Mouse (Mus musculus): ENCODE data around the gene Themis.

- TF ChIP-seq MAFK (IDR thresholded peaks at IDR 0.05; ENCODE audit: borderline replicate concordance, low read depth, low read length): no peak
- no peak for TF ChIP-seq CTCF (IDR thresholded peaks at IDR 0.05 in 2 of 3, conservative IDR thresholded peaks at IDR 0.05 in 1 of 3; ENCODE audit: control insufficient read depth in 1 of 3, insufficient read depth in 1 of 3, low read depth in 2 of 3, low read length in 3 of 3, poor library complexity in 1 of 3, severe bottlenecking in 1 of 3)
- no peak for TF ChIP-seq ETS1 (IDR thresholded peaks at IDR 0.05; ENCODE audit: low read depth, low read length)
- TF ChIP-seq POLR2A (IDR thresholded peaks at IDR 0.05; ENCODE audit: control insufficient read depth in 1 of 2, insufficient read depth in 1 of 2, low read depth in 1 of 2, low read length in 2 of 2, poor library complexity in 1 of 2): no peak
- TF ChIP-seq NRF1 (IDR thresholded peaks at IDR 0.05; ENCODE audit: insufficient read depth, low read depth, low read length, poor library complexity, severe bottlenecking): no peak
- no peak for TF ChIP-seq KAT2A (conservative IDR thresholded peaks at IDR 0.05; ENCODE audit: low read depth, low read length)
- TF ChIP-seq GABPA (IDR thresholded peaks at IDR 0.05; ENCODE audit: low read depth, low read length): no peak
- TF ChIP-seq SIN3A (IDR thresholded peaks at IDR 0.05; ENCODE audit: low read length): no peak
- no peak for TF ChIP-seq ZC3H11A (IDR thresholded peaks at IDR 0.05; ENCODE audit: low read depth, low read length)
- TF ChIP-seq TCF12 (IDR thresholded peaks at IDR 0.05; ENCODE audit: low read depth, low read length): no peak
- TF ChIP-seq RCOR1 (IDR thresholded peaks at IDR 0.05; ENCODE audit: low read depth, low read length): no peak
- TF ChIP-seq RAD21 (IDR thresholded peaks at IDR 0.05; ENCODE audit: low read depth, low read length): no peak
- TF ChIP-seq MAX (IDR thresholded peaks at IDR 0.05; ENCODE audit: low read length): no peak
- TF ChIP-seq EP300 (IDR thresholded peaks at IDR 0.05; ENCODE audit: low read depth in 1 of 2, low read length in 2 of 2): no peak
These were observed 26.3 kb upstream of the Themis start for GRCm38 (mm10) chr10:28641887-28642286.

Measured in MEL (cell line).